Mouse (Mus musculus) neural tube, embryonic 11.5 days (tissue): ENCODE measurements around the gene Erbb4. TPM values are rescaled to one million over a fixed set of nuclear protein-coding genes. Genes with fewer than 3 reads are reported as not detected.

Experiments used
- ATAC-seq: fragments of 200-750 bp; cut with Nextera tagmentation; 2 replicates; pipeline ENCODE4 v1.8.0; 2017; ENCODE audit warnings: moderate number of reproducible peaks, mild to moderate bottlenecking, moderate TSS enrichment, moderate library complexity; ENCODE audit not compliant: insufficient read depth, low FRiP score, low TSS enrichment
- DNase-seq: peaks from one replicate; pipeline ENCODE4 v3.0.0-alpha.2; 2015; ENCODE audit warnings: low spot score
- H3K27ac ChIP-seq: fragments of 300-500 bp; sonication (generic); 2 replicates; pipeline ENCODE4 v1.5.1; 2014; ENCODE audit warnings: low read depth, mild to moderate bottlenecking, low read length
- H3K27me3 ChIP-seq: fragments of 300-500 bp; sonication (generic); 2 replicates; pipeline ENCODE4 v1.6.1; 2014; ENCODE audit warnings: mild to moderate bottlenecking, low read length, mixed read lengths; ENCODE audit not compliant: control insufficient read depth, insufficient read depth
- H3K36me3 ChIP-seq: fragments of 300-500 bp; sonication (generic); 2 replicates; pipeline ENCODE4 v1.6.1; 2014; ENCODE audit warnings: mild to moderate bottlenecking, low read length, moderate library complexity, mixed read lengths; ENCODE audit not compliant: control insufficient read depth, insufficient read depth
- H3K4me1 ChIP-seq: fragments of 300-500 bp; sonication (generic); 2 replicates; pipeline ENCODE4 v1.6.1; 2014; ENCODE audit warnings: low read length, mixed read lengths; ENCODE audit not compliant: control insufficient read depth, insufficient read depth
- H3K4me2 ChIP-seq: fragments of 300-500 bp; sonication (generic); 2 replicates; pipeline ENCODE4 v1.6.1; 2014; ENCODE audit warnings: low read depth, mild to moderate bottlenecking, moderate library complexity
- H3K4me3 ChIP-seq: fragments of 300-500 bp; sonication (generic); 2 replicates; pipeline ENCODE4 v1.5.1; 2014; ENCODE audit warnings: low read depth, low read length
- H3K9ac ChIP-seq: fragments of 300-500 bp; sonication (generic); 2 replicates; pipeline ENCODE4 v1.6.1; 2014; ENCODE audit warnings: mild to moderate bottlenecking, low read length
- H3K9me3 ChIP-seq: fragments of 300-500 bp; sonication (generic); 2 replicates; pipeline ENCODE4 v1.6.1; 2016; ENCODE audit warnings: low read length; ENCODE audit not compliant: control insufficient read depth
- WGBS: fragments of 180-500 bp; shearing (Covaris S2); extraction: QIAGEN DNeasy Blood & Tissue Kit; methylation state at CpG from one replicate; pipeline ENCODE4 v1.1.7; 2014; 5-methylcytosine and 5-hydroxymethylcytosine counted together
- polyA plus RNA-seq: library from polyadenylated mRNA; unstranded; fragments of >200 nt; fragmentation: Nextera tagmentation; extraction: Ambion mirVana; gene quantifications from 2 replicates; pipeline ENCODE4 v1.2.1, GENCODE M21; 2014

The Erbb4 gene
- polyA plus RNA-seq, 1 experiment from 2014 or later: 5.0 TPM

DNA sequence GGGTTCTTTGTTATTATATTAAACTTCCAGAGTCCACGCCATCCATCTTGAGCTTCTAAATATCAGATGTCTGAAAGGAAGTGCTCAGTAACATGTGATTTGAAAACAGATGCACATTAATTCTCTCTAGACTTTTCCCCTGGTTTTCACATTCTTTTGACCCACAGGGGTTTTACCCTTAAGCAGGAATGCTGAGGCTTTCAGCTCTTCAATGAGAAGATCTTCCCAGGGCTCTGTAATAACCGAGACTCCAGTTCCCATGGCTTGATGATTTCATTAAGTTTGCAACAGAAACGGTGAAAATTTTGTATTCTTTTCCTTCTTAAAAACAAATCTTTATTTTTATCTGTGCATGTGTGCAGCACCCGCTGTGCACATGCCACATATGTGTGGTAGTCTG lies 1051.4 kb downstream of the Erbb4 start:
- Histone ChIP-seq H3K4me3 (no peak overlapping the region), H3K9me3 (no peaks in the 10 kb centered on the region), H3K36me3 (no peaks in the 10 kb centered on the region), H3K4me1 (no peaks in the 10 kb centered on the region), H3K4me2 (no peak overlapping the region), H3K9ac (no peak overlapping the region), H3K27ac (no peak overlapping the region), H3K27me3 (no peaks in the 10 kb centered on the region)
- WGBS: 73% methylated on average over 4 of the region's 4 CpGs
- ATAC-seq: no peak
- DNase-seq: no peak

DNA sequence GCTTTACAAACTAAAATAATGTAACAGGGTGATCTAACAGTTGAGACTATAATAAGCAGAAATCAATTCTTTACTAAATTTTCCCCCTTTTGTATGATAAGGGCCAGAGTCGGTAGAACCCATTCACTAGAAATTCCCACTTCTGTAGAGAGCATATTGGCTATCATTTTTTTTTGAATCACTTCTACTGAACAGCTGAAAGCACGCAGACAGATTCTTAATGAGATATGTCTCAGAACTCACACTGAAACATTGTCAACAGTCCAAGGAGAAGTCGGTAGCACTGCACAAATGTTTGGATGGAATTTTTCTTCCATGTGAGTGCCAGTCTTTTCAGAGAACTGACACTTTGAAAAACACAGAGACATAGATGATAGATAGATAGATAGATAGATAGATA lies 1053.1 kb downstream of the Erbb4 start:
- Histone ChIP-seq H3K4me2 (no peak overlapping the region), H3K36me3 (no peaks in the 10 kb centered on the region), H3K4me1 (no peaks in the 10 kb centered on the region), H3K27ac (no peak overlapping the region), H3K9ac (no peak overlapping the region), H3K9me3 (no peaks in the 10 kb centered on the region), H3K4me3 (no peak overlapping the region), H3K27me3 (no peaks in the 10 kb centered on the region)
- ATAC-seq: no peak
- 90% methylated on average over 3 of the region's 3 CpGs for WGBS
- DNase-seq: no peak

- ATAC-seq: no peak
- Histone ChIP-seq H3K9me3 (no peaks in the 10 kb centered on the region), H3K27ac (no peak overlapping the region), H3K27me3 (no peaks in the 10 kb centered on the region), H3K4me2 (no peak overlapping the region), H3K4me3 (no peak overlapping the region), H3K4me1 (peaks cover 4% of the 10 kb centered on the region; the same call in 1 of the 2 replicates), H3K36me3 (no peaks in the 10 kb centered on the region), H3K9ac (no peak overlapping the region)
- 74% methylated on average over 6 of the region's 6 CpGs for WGBS
- DNase-seq: no peak
These were observed 1058.0 kb downstream of the Erbb4 start for GRCm38 (mm10) chr1:68049856-68050255.

DNA sequence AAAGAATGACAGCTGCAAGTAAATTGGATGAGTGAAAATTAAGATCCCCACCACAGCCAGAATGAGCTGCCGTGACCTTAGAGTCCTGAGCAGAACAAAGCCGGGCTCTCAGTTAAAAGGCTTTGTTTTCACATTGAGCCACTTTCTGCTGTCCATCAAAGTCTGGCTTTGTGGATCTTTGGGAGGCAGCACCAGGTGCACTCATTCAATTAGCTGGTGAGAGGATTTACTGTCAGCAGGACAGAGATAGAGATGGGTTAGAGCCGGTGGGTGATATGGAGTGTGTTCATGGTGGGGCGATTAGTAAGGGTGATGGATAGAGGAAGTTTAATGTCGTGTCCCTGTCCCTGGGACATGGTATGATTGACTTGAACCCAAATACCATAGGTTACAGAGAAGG lies 1060.7 kb downstream of the Erbb4 start:
- Histone ChIP-seq H3K9me3 (no peaks in the 10 kb centered on the region), H3K27ac (peak overlapping the region; percentile 49; the same call in 1 of the 2 replicates), H3K4me2 (peak overlapping the region; percentile 21), H3K36me3 (no peaks in the 10 kb centered on the region), H3K4me3 (no peak overlapping the region), H3K9ac (no peak overlapping the region), H3K4me1 (peaks cover 4% of the 10 kb centered on the region; the same call in 1 of the 2 replicates), H3K27me3 (no peaks in the 10 kb centered on the region)
- 6% methylated on average over 5 of the region's 5 CpGs for WGBS
- peak; percentile 55 for DNase-seq
- peak; percentile 77 for ATAC-seq

DNA sequence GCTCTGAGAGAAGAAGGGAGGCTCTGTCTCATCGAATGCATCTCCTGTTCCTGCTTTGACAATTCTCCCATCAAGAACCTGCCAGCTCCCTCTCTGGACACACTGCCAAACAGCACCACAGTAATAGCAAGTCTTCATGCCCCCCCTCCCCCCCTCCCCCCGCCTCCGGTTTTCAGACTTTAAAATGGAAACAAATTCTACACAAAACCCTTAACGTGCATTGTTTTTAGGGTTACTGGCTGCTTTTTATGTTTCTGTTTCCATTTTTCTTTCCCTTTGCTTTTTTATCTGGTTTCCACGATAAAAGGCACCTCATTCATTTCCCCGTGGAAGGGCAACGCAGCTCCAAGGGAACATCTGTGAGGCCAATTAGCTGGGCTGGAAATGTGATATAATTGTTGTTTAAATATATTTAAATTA lies 1061.3 kb downstream of the Erbb4 start:
- ATAC-seq (peak; percentile 73), DNase-seq (peak; percentile 44)
- H3K9me3 ChIP-seq: no peaks in the 10 kb centered on the region
- 8% methylated on average over 7 of the region's 7 CpGs for WGBS
- peak overlapping the region; percentile 22; the same call in 1 of the 2 replicates for H3K4me3 ChIP-seq
- peak overlapping the region; percentile 21 for H3K4me2 ChIP-seq
- no peak overlapping the region for H3K27ac ChIP-seq
- H3K36me3 ChIP-seq: no peaks in the 10 kb centered on the region
- peaks cover 4% of the 10 kb centered on the region; the same call in 1 of the 2 replicates for H3K4me1 ChIP-seq
- H3K9ac ChIP-seq: no peak overlapping the region
- H3K27me3 ChIP-seq: no peaks in the 10 kb centered on the region

DNA sequence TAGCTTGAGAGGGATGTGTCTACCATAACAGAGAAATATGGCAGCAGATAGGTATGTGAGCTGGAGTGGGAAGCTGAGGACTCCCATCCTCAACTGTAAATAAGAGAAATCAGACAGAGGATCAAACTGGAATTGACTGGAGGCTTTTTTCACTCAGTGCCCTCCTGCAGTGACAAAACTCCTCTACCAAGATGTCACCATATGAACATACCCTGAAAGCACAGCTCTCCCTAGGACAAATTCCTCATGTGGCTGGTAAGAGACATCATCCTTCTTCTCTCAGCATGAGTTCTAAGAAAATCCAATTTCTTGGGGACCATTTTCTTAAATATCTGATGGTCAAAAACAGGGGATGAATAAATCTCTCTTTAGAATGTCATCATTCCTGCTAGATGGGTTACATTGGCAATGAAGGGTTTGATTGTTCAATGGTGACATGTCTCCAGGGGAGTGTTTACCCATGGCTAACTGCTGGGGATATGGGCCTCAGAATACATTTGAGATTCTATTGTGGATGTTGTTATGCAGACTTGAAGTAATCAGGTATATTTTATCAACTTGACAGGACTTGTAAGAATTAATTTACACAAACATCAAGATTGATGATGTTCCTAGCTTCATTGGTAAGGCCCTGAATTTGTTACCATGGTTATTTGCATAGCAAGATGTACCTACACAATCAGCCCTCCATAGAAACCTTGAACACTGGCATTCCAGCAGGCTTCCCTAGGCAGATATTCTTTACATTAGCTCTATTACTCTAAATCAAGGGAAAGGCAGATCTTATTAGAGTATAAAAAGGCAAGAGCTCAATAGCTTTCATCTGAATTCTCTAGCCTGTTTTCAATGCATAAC lies 1083.5 kb downstream of the Erbb4 start:
- no peaks in the 10 kb centered on the region for H3K27me3 ChIP-seq
- peak; percentile 73; the same call in 1 of the 2 replicates for ATAC-seq
- no peaks in the 10 kb centered on the region for H3K4me1 ChIP-seq
- H3K4me3 ChIP-seq: no peak overlapping the region
- H3K9me3 ChIP-seq: no peaks in the 10 kb centered on the region
- no peaks in the 10 kb centered on the region for H3K36me3 ChIP-seq
- no peak overlapping the region for H3K27ac ChIP-seq
- DNase-seq: no peak
- no peak overlapping the region for H3K4me2 ChIP-seq
- no peak overlapping the region for H3K9ac ChIP-seq

GRCm38 (mm10) chr1:68020020-68020419 lies 1087.8 kb downstream of the Erbb4 start:
- H3K9ac ChIP-seq: no peak overlapping the region
- no peak for ATAC-seq

DNA sequence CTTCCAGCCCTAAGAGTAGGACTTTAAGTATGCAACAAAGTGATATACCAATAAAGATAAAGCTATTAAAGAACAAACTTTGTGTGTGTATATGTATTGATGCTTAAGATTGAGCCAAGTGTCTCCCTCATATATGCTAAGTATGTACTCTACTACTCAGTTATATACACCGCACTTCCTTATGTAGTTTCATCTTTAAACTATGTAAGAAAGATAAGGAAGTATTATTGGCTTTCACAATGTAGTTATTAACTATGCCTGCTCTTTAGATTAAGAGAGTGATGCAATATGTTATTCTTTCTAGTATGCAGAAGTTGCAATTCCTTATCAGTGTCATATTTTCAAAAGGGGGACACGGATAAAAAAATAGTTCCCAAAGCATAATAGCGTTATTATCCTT lies 1088.2 kb downstream of the Erbb4 start:
- no peaks in the 10 kb centered on the region for H3K27me3 ChIP-seq
- no peaks in the 10 kb centered on the region for H3K9me3 ChIP-seq
- no peaks in the 10 kb centered on the region for H3K4me1 ChIP-seq
- no peak overlapping the region for H3K9ac ChIP-seq
- H3K4me3 ChIP-seq: no peak overlapping the region
- H3K36me3 ChIP-seq: no peaks in the 10 kb centered on the region
- WGBS: 89% methylated on average over 3 of the region's 3 CpGs
- DNase-seq: no peak
- H3K4me2 ChIP-seq: no peak overlapping the region
- no peak overlapping the region for H3K27ac ChIP-seq
- ATAC-seq: no peak

More at GRCm38 (mm10) chr1:68020020-68020419, 1087.8 kb downstream of the Erbb4 start:
- H3K4me2 ChIP-seq: no peak overlapping the region
- H3K4me3 ChIP-seq: no peak overlapping the region
- 95% methylated on average over 1 of the region's 1 CpGs for WGBS
- H3K36me3 ChIP-seq: no peaks in the 10 kb centered on the region
- H3K4me1 ChIP-seq: no peaks in the 10 kb centered on the region
- no peaks in the 10 kb centered on the region for H3K9me3 ChIP-seq
- DNase-seq: no peak
- no peak overlapping the region for H3K27ac ChIP-seq
- no peaks in the 10 kb centered on the region for H3K27me3 ChIP-seq
